Mouse (Mus musculus) brown adipose tissue, adult 24 weeks (tissue): Measurements from ENCODE around the gene Plac8. TPM values are rescaled to one million over a fixed set of nuclear protein-coding genes. Genes with fewer than 3 reads are reported as not detected.

Experiments used
- H3K27ac ChIP-seq: fragments of 200-500 bp; replicated peaks from 2 replicates; pipeline ENCODE4 v1.5.1; 2012; ENCODE audit warnings: low read depth, mild to moderate bottlenecking, low read length
- H3K4me1 ChIP-seq: fragments of 200-500 bp; 2 replicates; pipeline ENCODE4 v1.6.1; 2012; ENCODE audit warnings: low read length, mixed read lengths; ENCODE audit not compliant: control insufficient read depth, insufficient read depth, insufficient read length
- H3K4me3 ChIP-seq: fragments of 200-500 bp; 2 replicates; pipeline ENCODE4 v1.5.1; 2012; ENCODE audit warnings: low read depth, mild to moderate bottlenecking, low read length, moderate library complexity; ENCODE audit not compliant: insufficient read depth
- polyA plus RNA-seq: library from polyadenylated mRNA; stranded (reverse); fragments of >200 nt; gene quantifications from 2 replicates; pipeline ENCODE4 v1.2.4, GENCODE M21; 2012; ENCODE audit not compliant: missing spikeins, insufficient read depth, insufficient read length

Plac8 gene
- polyA plus RNA-seq, 1 experiment: 2.9 TPM

- Histone ChIP-seq H3K4me1 (no peaks in the 10 kb centered on the region; the same call in 1 of the 2 replicates), H3K27ac (no peak overlapping the region), H3K4me3 (no peak overlapping the region)
Measured at GRCm38 (mm10) chr5:100567258-100568032, 4.6 kb downstream of the Plac8 start.

- no peak overlapping the region for H3K4me3 ChIP-seq
- H3K27ac ChIP-seq: no peak overlapping the region
- no peaks in the 10 kb centered on the region; the same call in 1 of the 2 replicates for H3K4me1 ChIP-seq
Measured at GRCm38 (mm10) chr5:100566798-100567197, 5.2 kb downstream of the Plac8 start.

GRCm38 (mm10) chr5:100562702-100563101, 9.3 kb downstream of the Plac8 start:
- no peaks in the 10 kb centered on the region for H3K4me1 ChIP-seq
- H3K27ac ChIP-seq: no peak overlapping the region
- no peak overlapping the region for H3K4me3 ChIP-seq

- H3K27ac ChIP-seq: no peak overlapping the region
- H3K4me3 ChIP-seq: no peak overlapping the region
- no peaks in the 10 kb centered on the region for H3K4me1 ChIP-seq
Measured at GRCm38 (mm10) chr5:100559357-100559756, 12.7 kb downstream of the Plac8 start.

- Histone ChIP-seq H3K27ac (no peak overlapping the region), H3K4me1 (no peaks in the 10 kb centered on the region), H3K4me3 (no peak overlapping the region)
Measured at GRCm38 (mm10) chr5:100558783-100559182, 13.3 kb downstream of the Plac8 start.

GRCm38 (mm10) chr5:100557537-100557936, 14.5 kb downstream of the Plac8 start:
- no peak overlapping the region for H3K4me3 ChIP-seq
- no peak overlapping the region for H3K27ac ChIP-seq
- H3K4me1 ChIP-seq: no peaks in the 10 kb centered on the region

GRCm38 (mm10) chr5:100557019-100557418, 15.0 kb downstream of the Plac8 start:
- H3K4me3 ChIP-seq: no peak overlapping the region
- no peak overlapping the region for H3K27ac ChIP-seq
- H3K4me1 ChIP-seq: no peaks in the 10 kb centered on the region

GRCm38 (mm10) chr5:100553426-100553825, 18.6 kb downstream of the Plac8 start:
- H3K4me1 ChIP-seq: no peaks in the 10 kb centered on the region
- no peak overlapping the region for H3K4me3 ChIP-seq
- H3K27ac ChIP-seq: no peak overlapping the region

GRCm38 (mm10) chr5:100551952-100552351, 20.1 kb downstream of the Plac8 start:
- no peak overlapping the region for H3K4me3 ChIP-seq
- no peak overlapping the region for H3K27ac ChIP-seq

GRCm38 (mm10) chr5:100550151-100550550, 21.9 kb downstream of the Plac8 start:
- Histone ChIP-seq H3K27ac (no peak overlapping the region), H3K4me3 (no peak overlapping the region), H3K4me1 (no peaks in the 10 kb centered on the region)

More at GRCm38 (mm10) chr5:100551952-100552351, 20.1 kb downstream of the Plac8 start:
- no peaks in the 10 kb centered on the region for H3K4me1 ChIP-seq

- H3K4me1 ChIP-seq: no peaks in the 10 kb centered on the region
- no peak overlapping the region for H3K4me3 ChIP-seq
- H3K27ac ChIP-seq: no peak overlapping the region
Measured at GRCm38 (mm10) chr5:100549311-100549710, 22.7 kb downstream of the Plac8 start.

GRCm38 (mm10) chr5:100548236-100548635, 23.8 kb downstream of the Plac8 start:
- Histone ChIP-seq H3K4me1 (no peaks in the 10 kb centered on the region), H3K4me3 (no peak overlapping the region), H3K27ac (no peak overlapping the region)

- Histone ChIP-seq H3K4me3 (no peak overlapping the region), H3K27ac (no peak overlapping the region), H3K4me1 (no peaks in the 10 kb centered on the region)
Measured at GRCm38 (mm10) chr5:100546294-100547080, 25.6 kb downstream of the Plac8 start.

GRCm38 (mm10) chr5:100536638-100537037, 35.4 kb downstream of the Plac8 start:
- no peak overlapping the region for H3K4me3 ChIP-seq
- H3K4me1 ChIP-seq: no peaks in the 10 kb centered on the region
- H3K27ac ChIP-seq: no peak overlapping the region

- Histone ChIP-seq H3K4me3 (no peak overlapping the region), H3K27ac (no peak overlapping the region), H3K4me1 (no peaks in the 10 kb centered on the region)
Measured at GRCm38 (mm10) chr5:100535826-100536225, 36.2 kb downstream of the Plac8 start.
